Mouse (Mus musculus): ENCODE measurements around the gene BC052040. TPM values are rescaled to one million over a fixed set of nuclear protein-coding genes. Genes with fewer than 3 reads are reported as not detected.

The BC052040 gene
- polyA plus RNA-seq, 1 experiment from 2014 or later: 15.9 TPM

- peaks cover 8% of the 10 kb centered on the region for H3K4me1 ChIP-seq
- H3K9me3 ChIP-seq: peaks cover 5% of the 10 kb centered on the region; the same call in 1 of the 2 replicates
- H3K36me3 ChIP-seq: 0 out of 2 replicates have a peak, but pooled peaks cover 2% of the 10 kb centered on the region
Observed at GRCm38 (mm10) chr2:115724726-115725125, 143.2 kb downstream of the BC052040 start.

DNA sequence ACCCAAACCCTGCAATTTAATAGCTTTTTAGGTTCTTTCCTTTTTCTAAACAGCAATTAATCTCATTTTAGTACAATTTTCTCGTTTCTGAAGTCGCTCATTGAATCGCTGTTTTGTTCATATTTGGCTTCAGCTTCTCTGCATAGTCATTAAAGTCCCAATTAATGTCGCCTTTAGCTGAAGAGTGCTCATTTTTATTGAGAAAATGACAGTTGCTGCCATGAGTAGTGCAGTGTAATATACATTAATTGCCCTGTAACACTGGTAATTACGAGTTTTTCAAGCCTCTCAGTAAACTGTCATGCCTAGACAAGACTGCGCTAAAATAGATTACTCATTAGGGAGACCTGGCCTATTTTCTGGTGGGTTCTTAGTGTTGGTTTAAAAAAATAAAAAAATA is 144.0 kb downstream of the BC052040 start:
- H3K36me3 ChIP-seq: 0 out of 2 replicates have a peak, but pooled peaks cover 2% of the 10 kb centered on the region
- no peak overlapping the region for H3K9ac ChIP-seq
- no peak overlapping the region for H3K4me2 ChIP-seq (replicated peaks)
- WGBS: 51% methylated on average over 6 of the region's 6 CpGs
- H3K9me3 ChIP-seq: peaks cover 2% of the 10 kb centered on the region; the same call in 1 of the 2 replicates
- H3K4me3 ChIP-seq: no peak overlapping the region
- H3K27me3 ChIP-seq (replicated peaks): no peaks in the 10 kb centered on the region
- H3K4me1 ChIP-seq: peaks cover 8% of the 10 kb centered on the region
- ATAC-seq (ENCODE audit: low FRiP score, low read depth): no peak
- H3K27ac ChIP-seq: no peak overlapping the region

More at GRCm38 (mm10) chr2:115724726-115725125, 143.2 kb downstream of the BC052040 start:
- no peak overlapping the region for H3K4me2 ChIP-seq (replicated peaks)
- no peak overlapping the region for H3K27ac ChIP-seq
- WGBS: 87% methylated on average over 6 of the region's 6 CpGs
- H3K27me3 ChIP-seq (replicated peaks): no peaks in the 10 kb centered on the region
- H3K9ac ChIP-seq: no peak overlapping the region
- no peak overlapping the region for H3K4me3 ChIP-seq
- no peak for ATAC-seq (ENCODE audit: low FRiP score, low read depth)

GRCm38 (mm10) chr2:115725926-115726325 is 144.4 kb downstream of the BC052040 start:
- Histone ChIP-seq H3K36me3 (0 out of 2 replicates have a peak, but pooled peaks cover 2% of the 10 kb centered on the region), H3K9me3 (no peaks in the 10 kb centered on the region), H3K27me3 (replicated peaks) (no peaks in the 10 kb centered on the region), H3K4me1 (peaks cover 8% of the 10 kb centered on the region), H3K4me3 (no peak overlapping the region), H3K27ac (no peak overlapping the region), H3K9ac (no peak overlapping the region), H3K4me2 (replicated peaks) (no peak overlapping the region)
- ATAC-seq (ENCODE audit: low FRiP score, low read depth): no peak
- WGBS: 29% methylated on average over 6 of the region's 6 CpGs

GRCm38 (mm10) chr2:115726806-115727205 is 145.3 kb downstream of the BC052040 start:
- ATAC-seq (ENCODE audit: low FRiP score, low read depth): no peak

DNA sequence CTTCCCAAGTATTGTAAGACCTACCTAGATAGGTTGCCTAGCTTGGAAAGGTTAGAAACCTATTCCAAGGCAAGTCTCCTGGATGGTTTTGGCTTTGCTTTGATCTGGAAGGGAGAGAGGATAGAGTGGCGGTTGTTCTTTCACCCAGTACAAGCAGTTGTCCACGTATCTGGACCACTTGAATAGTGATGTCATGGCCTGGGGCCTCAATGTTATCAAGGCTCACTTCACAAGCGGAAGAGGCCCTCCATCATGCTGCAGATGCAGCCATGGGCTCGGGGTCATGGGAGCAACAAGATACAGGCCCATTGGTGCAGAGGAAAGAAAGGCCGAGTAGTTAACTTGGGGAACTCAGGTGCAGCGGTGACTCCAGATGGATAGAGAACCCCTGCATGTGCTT is 147.1 kb downstream of the BC052040 start:
- Histone ChIP-seq H3K27ac (no peak overlapping the region), H3K27me3 (replicated peaks) (no peaks in the 10 kb centered on the region), H3K4me1 (peaks cover 8% of the 10 kb centered on the region), H3K36me3 (0 out of 2 replicates have a peak, but pooled peaks cover 2% of the 10 kb centered on the region), H3K4me2 (replicated peaks) (no peak overlapping the region), H3K9ac (no peak overlapping the region), H3K9me3 (no peaks in the 10 kb centered on the region), H3K4me3 (no peak overlapping the region)
- ATAC-seq (ENCODE audit: low FRiP score, low read depth): no peak
- 92% methylated on average over 6 of the region's 6 CpGs for WGBS

More at GRCm38 (mm10) chr2:115726806-115727205, 145.3 kb downstream of the BC052040 start:
- 19% methylated on average over 5 of the region's 5 CpGs for WGBS
- Histone ChIP-seq H3K27me3 (replicated peaks) (no peaks in the 10 kb centered on the region), H3K4me1 (peaks cover 8% of the 10 kb centered on the region), H3K9ac (no peak overlapping the region), H3K4me3 (no peak overlapping the region), H3K4me2 (replicated peaks) (no peak overlapping the region), H3K36me3 (0 out of 2 replicates have a peak, but pooled peaks cover 2% of the 10 kb centered on the region), H3K9me3 (no peaks in the 10 kb centered on the region), H3K27ac (no peak overlapping the region)

DNA sequence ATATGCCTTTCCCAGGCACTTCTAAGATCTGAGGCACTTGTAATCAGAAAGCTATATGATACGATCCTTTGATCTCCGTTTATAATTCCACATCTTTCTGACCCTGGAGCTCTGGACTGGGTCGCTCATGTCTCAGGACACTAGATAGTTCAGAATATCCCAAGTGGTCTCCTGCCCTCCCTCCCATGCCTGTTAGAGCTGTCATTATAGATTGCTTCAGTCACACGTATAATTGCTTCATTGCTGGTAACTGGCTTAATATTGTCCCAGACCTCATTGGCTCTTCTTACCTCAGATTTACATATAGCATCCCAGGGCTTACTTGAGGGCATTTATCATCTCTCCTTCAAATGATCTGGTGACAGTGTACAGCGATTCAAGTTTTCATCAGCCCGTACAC is 149.0 kb downstream of the BC052040 start:
- Histone ChIP-seq H3K4me2 (replicated peaks) (no peak overlapping the region), H3K4me3 (no peak overlapping the region), H3K27me3 (replicated peaks) (no peaks in the 10 kb centered on the region), H3K27ac (no peak overlapping the region), H3K36me3 (0 out of 2 replicates have a peak, but pooled peaks cover 2% of the 10 kb centered on the region), H3K4me1 (peaks cover 4% of the 10 kb centered on the region), H3K9me3 (no peaks in the 10 kb centered on the region), H3K9ac (no peak overlapping the region)
- 81% methylated on average over 6 of the region's 6 CpGs for WGBS
- ATAC-seq (ENCODE audit: low FRiP score, low read depth): no peak

GRCm38 (mm10) chr2:115731171-115731570 is 149.7 kb downstream of the BC052040 start:
- WGBS: 65% methylated on average over 3 of the region's 3 CpGs
- Histone ChIP-seq H3K9ac (no peak overlapping the region), H3K9me3 (no peaks in the 10 kb centered on the region), H3K4me1 (no peaks in the 10 kb centered on the region), H3K4me2 (replicated peaks) (no peak overlapping the region), H3K27me3 (replicated peaks) (no peaks in the 10 kb centered on the region), H3K27ac (no peak overlapping the region), H3K36me3 (0 out of 2 replicates have a peak, but pooled peaks cover 2% of the 10 kb centered on the region), H3K4me3 (no peak overlapping the region)
- ATAC-seq (ENCODE audit: low FRiP score, low read depth): no peak

DNA sequence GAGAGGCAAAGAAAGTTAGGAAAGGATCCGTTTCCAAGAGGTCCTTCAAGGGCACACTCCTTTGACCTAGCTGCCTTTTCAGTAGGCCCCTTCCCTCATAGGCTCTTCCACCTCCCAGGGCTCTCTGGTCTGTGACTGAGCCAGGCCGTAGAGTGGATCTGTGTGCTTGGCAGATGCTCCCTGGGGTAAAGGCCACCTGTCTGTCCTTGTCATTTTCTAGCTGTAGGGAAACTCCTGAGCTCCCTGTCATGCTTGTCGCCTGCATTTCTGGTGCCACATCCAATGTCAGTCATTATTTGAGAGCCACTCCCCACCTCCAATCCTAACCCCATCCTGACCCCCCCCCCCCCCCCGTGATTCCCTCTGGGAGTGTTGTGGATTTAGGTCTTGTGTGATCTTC is 151.1 kb downstream of the BC052040 start:
- Histone ChIP-seq H3K9me3 (no peaks in the 10 kb centered on the region), H3K36me3 (0 out of 2 replicates have a peak, but pooled peaks cover 2% of the 10 kb centered on the region), H3K4me1 (no peaks in the 10 kb centered on the region), H3K27ac (no peak overlapping the region), H3K9ac (no peak overlapping the region), H3K27me3 (replicated peaks) (no peaks in the 10 kb centered on the region), H3K4me2 (replicated peaks) (no peak overlapping the region), H3K4me3 (no peak overlapping the region)
- ATAC-seq (ENCODE audit: low FRiP score, low read depth): no peak
- 75% methylated on average over 4 of the region's 4 CpGs for whole genome bisulfite sequencing

GRCm38 (mm10) chr2:115733017-115733692 is 151.6 kb downstream of the BC052040 start:
- ATAC-seq (ENCODE audit: low FRiP score, low read depth): no peak
- H3K9ac ChIP-seq: no peak overlapping the region
- WGBS: 84% methylated on average over 8 of the region's 8 CpGs
- 0 out of 2 replicates have a peak, but pooled peaks cover 1% of the 10 kb centered on the region for H3K36me3 ChIP-seq
- H3K27ac ChIP-seq: no peak overlapping the region
- H3K9me3 ChIP-seq: no peaks in the 10 kb centered on the region
- no peak overlapping the region for H3K4me2 ChIP-seq (replicated peaks)
- no peaks in the 10 kb centered on the region for H3K27me3 ChIP-seq (replicated peaks)
- no peak overlapping the region for H3K4me3 ChIP-seq
- no peaks in the 10 kb centered on the region for H3K4me1 ChIP-seq

- Histone ChIP-seq H3K4me2 (replicated peaks) (no peak overlapping the region), H3K36me3 (no peaks in the 10 kb centered on the region), H3K9ac (no peak overlapping the region), H3K9me3 (no peaks in the 10 kb centered on the region), H3K27me3 (replicated peaks) (no peaks in the 10 kb centered on the region), H3K27ac (no peak overlapping the region), H3K4me1 (no peaks in the 10 kb centered on the region), H3K4me3 (no peak overlapping the region)
- WGBS: 89% methylated on average over 6 of the region's 6 CpGs
- ATAC-seq (ENCODE audit: low FRiP score, low read depth): no peak
Observed at GRCm38 (mm10) chr2:115734850-115735249, 153.3 kb downstream of the BC052040 start.

GRCm38 (mm10) chr2:115736416-115736815 is 154.9 kb downstream of the BC052040 start:
- Histone ChIP-seq H3K4me3 (no peak overlapping the region), H3K9ac (no peak overlapping the region), H3K9me3 (no peaks in the 10 kb centered on the region), H3K27ac (no peak overlapping the region), H3K27me3 (replicated peaks) (no peaks in the 10 kb centered on the region), H3K36me3 (no peaks in the 10 kb centered on the region), H3K4me1 (no peaks in the 10 kb centered on the region), H3K4me2 (replicated peaks) (no peak overlapping the region)
- WGBS: 90% methylated on average over 3 of the region's 3 CpGs
- ATAC-seq (ENCODE audit: low FRiP score, low read depth): no peak

DNA sequence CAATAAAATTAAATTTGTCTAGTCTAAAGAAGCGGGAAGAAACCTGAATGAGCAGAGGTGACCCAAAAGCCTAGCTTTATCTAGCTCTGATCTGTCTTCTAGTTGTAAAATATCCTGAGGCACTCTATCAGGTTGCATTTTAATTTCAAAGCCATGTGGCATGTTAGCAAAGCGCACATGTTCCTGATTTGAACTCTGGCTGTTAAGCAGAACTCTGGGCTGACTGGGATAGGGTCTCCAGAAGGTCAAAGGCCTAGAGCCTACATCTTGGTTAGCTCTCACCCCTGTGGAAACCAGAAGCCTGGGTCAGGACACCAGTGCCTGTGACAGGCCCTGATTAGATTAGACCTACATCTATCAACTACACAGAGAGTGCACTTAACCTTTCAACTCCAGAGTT is 156.4 kb downstream of the BC052040 start:
- H3K27me3 ChIP-seq (replicated peaks): no peaks in the 10 kb centered on the region
- no peaks in the 10 kb centered on the region for H3K4me1 ChIP-seq
- H3K4me3 ChIP-seq: no peak overlapping the region
- H3K4me2 ChIP-seq (replicated peaks): no peak overlapping the region
- 84% methylated on average over 2 of the region's 2 CpGs for WGBS
- H3K27ac ChIP-seq: no peak overlapping the region
- no peak for ATAC-seq (ENCODE audit: low FRiP score, low read depth)
- H3K9ac ChIP-seq: no peak overlapping the region
- H3K36me3 ChIP-seq: no peaks in the 10 kb centered on the region
- H3K9me3 ChIP-seq: no peaks in the 10 kb centered on the region

DNA sequence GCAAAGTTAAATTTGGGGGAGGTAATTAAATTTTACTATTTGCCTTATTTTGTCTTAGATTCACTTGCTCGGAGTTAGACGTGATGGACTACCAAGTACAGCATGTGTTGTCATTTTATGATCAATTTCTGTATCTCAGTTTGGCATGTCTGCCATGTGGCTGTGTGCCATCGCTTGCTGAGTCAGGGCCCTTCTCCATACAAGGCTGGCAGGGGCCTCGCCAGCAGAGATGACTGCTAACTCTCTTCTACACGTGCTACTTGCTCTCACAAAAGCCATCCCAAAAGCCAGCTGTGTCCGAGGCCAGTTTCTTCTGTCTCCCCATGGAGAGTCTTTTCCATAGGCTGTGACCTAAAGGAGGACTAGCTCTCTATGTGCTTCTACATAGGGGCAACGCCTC is 160.5 kb downstream of the BC052040 start:
- no peak for ATAC-seq (ENCODE audit: low FRiP score, low read depth)
- H3K27me3 ChIP-seq (replicated peaks): no peaks in the 10 kb centered on the region
- 88% methylated on average over 7 of the region's 7 CpGs for whole genome bisulfite sequencing
- H3K9me3 ChIP-seq: no peaks in the 10 kb centered on the region
- H3K36me3 ChIP-seq: no peaks in the 10 kb centered on the region
- H3K4me1 ChIP-seq: no peaks in the 10 kb centered on the region
- H3K4me2 ChIP-seq (replicated peaks): no peak overlapping the region
- no peak overlapping the region for H3K9ac ChIP-seq
- H3K4me3 ChIP-seq: no peak overlapping the region
- H3K27ac ChIP-seq: no peak overlapping the region
